Mouse (Mus musculus) erythroblast, adult 5-6 weeks (primary cell): Measurements from ENCODE around the gene B3gnt3. TPM values are rescaled to one million over a fixed set of nuclear protein-coding genes. Genes with fewer than 3 reads are reported as not detected.

ENCODE experiments used
- ATAC-seq: replicated peaks from 2 replicates; pipeline ENCODE4 v1.8.0; 2016; ENCODE audit warnings: moderate number of reproducible peaks, mild to moderate bottlenecking, moderate TSS enrichment, inconsistent platforms; ENCODE audit not compliant: poor library complexity, low FRiP score, severe bottlenecking
- total RNA-seq, 2 experiments: library from RNA; stranded (forward) in 1 of 2; stranded (reverse) in 1 of 2; fragments of 150-400 nt in 1 of 2; fragments of 200-764, 138-1000 nt in 1 of 2; gene quantifications; 2 replicates each; pipeline versions ENCODE4 v1.2.3 to v1.2.4; 2015 to 2017; ENCODE audit warnings: low replicate concordance in 2 of 2

The B3gnt3 gene
- total RNA-seq, 2 experiments from 2014 or later: 6.1 to 12.9 TPM

DNA sequence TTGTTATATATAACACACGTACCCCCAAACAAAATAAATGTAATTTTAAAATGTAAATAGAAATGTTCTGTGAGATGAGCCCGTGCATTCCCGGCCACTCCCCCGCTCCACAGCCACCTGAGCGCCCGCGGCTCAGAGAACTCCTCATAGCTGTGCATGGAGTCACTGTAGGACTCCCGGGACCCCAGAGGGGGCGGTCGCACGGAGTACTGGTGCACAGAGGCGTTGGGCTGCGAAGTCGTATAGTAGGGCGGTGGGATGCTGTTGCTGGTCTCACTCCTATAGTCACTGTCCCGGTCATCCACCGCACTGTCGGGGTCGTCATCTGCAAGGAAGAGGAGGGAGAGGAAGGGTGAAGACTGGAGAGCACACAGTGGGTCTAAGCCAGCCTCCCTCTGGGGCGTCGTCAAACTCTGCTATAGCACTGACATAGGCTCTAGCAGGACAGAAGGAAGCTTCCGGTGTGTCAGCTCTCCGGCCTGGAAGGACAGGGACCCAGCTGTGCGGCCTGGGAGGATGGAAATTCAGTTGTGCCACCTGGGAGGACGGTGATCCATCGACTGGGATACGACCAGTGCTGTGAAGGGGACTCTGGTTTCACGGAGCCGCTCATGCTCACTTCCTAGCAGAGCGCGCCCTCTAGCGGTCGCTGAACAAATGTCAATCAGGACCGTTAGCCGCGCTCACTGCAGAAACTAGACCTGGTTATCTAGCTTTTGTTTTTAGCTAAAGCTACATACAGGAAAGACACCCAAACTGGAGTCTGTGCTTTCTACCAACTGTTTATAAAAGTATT lies 41.1 kb downstream of the B3gnt3 start:
- peak; percentile 70 for ATAC-seq

DNA sequence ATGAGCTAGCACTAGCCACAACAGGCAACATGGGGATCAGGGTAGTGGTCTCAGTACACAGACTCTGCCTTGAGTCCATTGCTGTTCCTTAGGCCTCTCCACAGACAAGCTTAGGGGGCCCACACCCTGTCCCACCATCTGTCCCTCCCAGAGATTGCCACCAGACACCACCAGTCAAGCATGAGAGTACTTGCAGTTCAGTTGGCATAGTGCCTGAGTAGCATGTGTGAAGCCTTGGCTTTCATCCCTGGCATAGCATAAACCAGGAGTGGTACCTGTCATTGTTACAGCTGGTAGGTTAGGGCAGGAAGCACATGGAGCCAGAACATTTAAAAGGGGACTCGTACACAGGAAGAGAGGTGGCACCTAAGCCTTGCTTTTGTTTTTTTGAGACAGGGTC lies 41.8 kb downstream of the B3gnt3 start:
- no peak for ATAC-seq

DNA sequence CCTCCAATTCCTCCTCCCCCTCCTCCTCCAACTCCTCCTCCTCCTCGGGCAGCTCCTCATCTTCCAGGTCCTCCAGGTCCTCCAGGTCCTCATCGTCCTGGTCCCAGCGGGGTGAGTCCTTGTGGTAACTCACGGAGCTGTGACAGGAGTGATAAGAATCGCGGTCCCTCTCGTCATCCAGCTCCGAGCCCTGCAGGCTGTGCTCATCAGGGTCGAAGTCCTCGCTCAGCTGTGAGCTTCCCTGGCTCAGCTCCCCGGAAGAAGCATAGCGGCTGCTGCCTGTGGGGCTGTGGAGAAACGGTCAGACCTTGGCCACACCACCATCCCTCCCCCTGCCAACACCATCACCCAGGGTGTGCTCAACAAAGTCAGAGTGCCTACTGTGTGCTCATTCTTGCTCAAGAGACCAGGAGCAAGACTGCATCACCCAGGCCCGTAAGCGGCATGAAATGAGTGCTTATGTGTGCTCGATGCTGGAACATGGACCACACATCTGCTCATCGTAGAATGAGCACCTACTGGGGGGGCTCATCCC lies 43.0 kb downstream of the B3gnt3 start:
- no peak for ATAC-seq

DNA sequence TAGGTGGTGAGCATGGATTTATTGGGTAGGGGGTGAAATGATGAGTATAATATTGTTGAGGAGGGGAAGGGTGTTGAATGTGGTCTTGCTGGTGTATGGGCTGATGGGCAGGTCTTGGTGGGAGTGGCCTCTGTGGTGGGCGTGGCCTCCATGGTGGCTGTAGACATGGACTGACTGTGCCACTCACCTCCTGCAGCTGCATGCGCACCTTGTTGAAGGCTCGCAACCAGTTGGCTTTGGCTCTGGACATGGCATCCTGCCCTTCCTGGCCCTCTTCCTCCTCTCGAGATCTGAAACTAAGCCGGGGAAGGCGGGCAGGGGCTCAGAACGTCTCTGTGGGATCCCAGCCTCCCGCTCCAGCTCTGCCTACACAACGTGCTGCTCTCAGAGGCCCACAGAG lies 43.8 kb downstream of the B3gnt3 start:
- ATAC-seq: 0 out of 2 replicates have a peak, but pooled peaks have one; percentile 31

DNA sequence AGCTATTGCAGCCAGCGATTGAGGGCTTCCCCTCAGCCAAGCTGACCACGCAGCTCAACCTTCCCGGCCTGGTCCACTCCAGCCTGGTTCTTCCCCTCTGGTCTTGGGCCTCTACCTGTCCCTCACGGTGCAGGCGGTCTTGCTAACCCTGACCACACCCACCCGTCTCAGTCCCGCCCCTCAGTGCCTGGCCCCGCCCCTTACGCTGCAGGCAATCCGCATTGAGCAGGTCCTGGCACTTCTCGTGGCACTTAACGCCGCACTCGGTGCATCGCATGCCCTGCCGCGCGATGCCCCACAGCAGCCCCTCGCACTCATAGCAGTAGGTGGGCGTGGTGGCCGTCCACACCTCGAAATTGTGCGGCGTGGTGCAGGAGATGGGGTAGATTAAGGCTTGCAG lies 47.0 kb downstream of the B3gnt3 start:
- ATAC-seq: peak; percentile 33; the same call in 1 of the 2 replicates

DNA sequence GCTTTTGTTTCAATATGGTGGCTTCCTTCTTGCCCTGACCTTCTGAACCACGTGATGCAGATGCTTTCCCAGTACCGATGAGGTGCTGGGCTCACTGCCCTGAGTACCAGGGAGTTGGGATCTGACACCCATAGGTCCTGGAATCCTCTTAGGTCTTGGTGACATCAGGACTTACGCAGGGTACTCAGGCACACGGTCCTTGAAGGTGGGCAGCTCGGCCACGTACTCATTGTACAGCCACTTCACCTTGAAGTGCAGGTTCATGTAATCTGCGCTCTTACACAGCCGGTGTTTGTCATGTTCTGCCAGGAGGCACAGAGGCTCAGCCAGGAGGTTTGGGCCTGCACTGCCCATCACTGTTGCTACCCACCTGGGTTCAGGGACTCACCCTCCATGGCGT lies 56.1 kb downstream of the B3gnt3 start:
- no peak for ATAC-seq

Other genes starting within 250 kb of the B3gnt3 start
- 0.58 and 0.63 TPM in 2 replicates for gene Abhd8, start 238.1 kb downstream of the B3gnt3 start, total RNA-seq (2015; ENCODE audit: low replicate concordance)
- 2.2 and 3.5 TPM in 2 replicates for gene Abhd8, start 238.1 kb downstream of the B3gnt3 start, total RNA-seq (2017; ENCODE audit: low replicate concordance)
- gene Mrpl34, start 236.8 kb downstream of the B3gnt3 start, total RNA-seq (2015; ENCODE audit: low replicate concordance): 1.9 and 20.9 TPM in 2 replicates
- 6.0 and 12.1 TPM in 2 replicates for gene Mrpl34, start 236.8 kb downstream of the B3gnt3 start, total RNA-seq (2017; ENCODE audit: low replicate concordance)
- 7.7 and 15.0 TPM in 2 replicates for gene Dda1, start 232.6 kb downstream of the B3gnt3 start, total RNA-seq (2015; ENCODE audit: low replicate concordance)
- 5.7 and 7.9 TPM in 2 replicates for gene Dda1, start 232.6 kb downstream of the B3gnt3 start, total RNA-seq (2017; ENCODE audit: low replicate concordance)
- gene Ano8, start 215.8 kb downstream of the B3gnt3 start, total RNA-seq (2015; ENCODE audit: low replicate concordance): 0.21 TPM in 1 of 2 replicates, not detected in the other
- gene Ano8, start 215.8 kb downstream of the B3gnt3 start, total RNA-seq (2017; ENCODE audit: low replicate concordance): 0.14 TPM in 1 of 2 replicates, not detected in the other
- 0.58 and 3.1 TPM in 2 replicates for gene Gtpbp3, start 213.7 kb downstream of the B3gnt3 start, total RNA-seq (2015; ENCODE audit: low replicate concordance)
- gene Gtpbp3, start 213.7 kb downstream of the B3gnt3 start, total RNA-seq (2017; ENCODE audit: low replicate concordance): 1.7 and 3.9 TPM in 2 replicates
- gene Plvap, start 190.0 kb downstream of the B3gnt3 start, total RNA-seq (2015; ENCODE audit: low replicate concordance): 0.84 TPM in 1 of 2 replicates, not detected in the other
- gene Plvap, start 190.0 kb downstream of the B3gnt3 start, total RNA-seq (2017; ENCODE audit: low replicate concordance): 0.26 TPM in 1 of 2 replicates, not detected in the other
- gene Ccdc194, start 176.1 kb downstream of the B3gnt3 start, total RNA-seq (2015; ENCODE audit: low replicate concordance): not detected in 2 replicates
- gene Ccdc194, start 176.1 kb downstream of the B3gnt3 start, total RNA-seq (2017; ENCODE audit: low replicate concordance): not detected in 2 replicates
- 5.6 and 7.7 TPM in 2 replicates for gene Bst2, start 164.3 kb downstream of the B3gnt3 start, total RNA-seq (2015; ENCODE audit: low replicate concordance)
- gene Bst2, start 164.3 kb downstream of the B3gnt3 start, total RNA-seq (2017; ENCODE audit: low replicate concordance): 8.2 and 10.1 TPM in 2 replicates
- gene Mvb12a, start 158.9 kb downstream of the B3gnt3 start, total RNA-seq (2015; ENCODE audit: low replicate concordance): 11.3 and 18.6 TPM in 2 replicates
- gene Mvb12a, start 158.9 kb downstream of the B3gnt3 start, total RNA-seq (2017; ENCODE audit: low replicate concordance): 5.0 and 9.1 TPM in 2 replicates
- gene Tmem221, start 142.9 kb downstream of the B3gnt3 start, total RNA-seq (2015; ENCODE audit: low replicate concordance): not detected in 2 replicates
- gene Tmem221, start 142.9 kb downstream of the B3gnt3 start, total RNA-seq (2017; ENCODE audit: low replicate concordance): not detected in 2 replicates
- not detected in 2 replicates for gene Nxnl1, start 135.2 kb downstream of the B3gnt3 start, total RNA-seq (2015; ENCODE audit: low replicate concordance)
- gene Nxnl1, start 135.2 kb downstream of the B3gnt3 start, total RNA-seq (2017; ENCODE audit: low replicate concordance): not detected in 2 replicates
- gene Slc27a1, start 132.9 kb downstream of the B3gnt3 start, total RNA-seq (2015; ENCODE audit: low replicate concordance): 0.42 and 1.2 TPM in 2 replicates
- gene Slc27a1, start 132.9 kb downstream of the B3gnt3 start, total RNA-seq (2017; ENCODE audit: low replicate concordance): 0.51 TPM in 1 of 2 replicates, not detected in the other
- 24.0 and 27.4 TPM in 2 replicates for gene Pgls, start 109.6 kb downstream of the B3gnt3 start, total RNA-seq (2015; ENCODE audit: low replicate concordance)
- gene Pgls, start 109.6 kb downstream of the B3gnt3 start, total RNA-seq (2017; ENCODE audit: low replicate concordance): 13.5 and 23.2 TPM in 2 replicates
- not detected in 2 replicates for gene Fam129c, start 104.1 kb downstream of the B3gnt3 start, total RNA-seq (2015; ENCODE audit: low replicate concordance)
- not detected in 2 replicates for gene Fam129c, start 104.1 kb downstream of the B3gnt3 start, total RNA-seq (2017; ENCODE audit: low replicate concordance)
- gene Colgalt1, start 90.8 kb downstream of the B3gnt3 start, total RNA-seq (2015; ENCODE audit: low replicate concordance): 9.8 and 19.9 TPM in 2 replicates
- 9.6 and 10.8 TPM in 2 replicates for gene Colgalt1, start 90.8 kb downstream of the B3gnt3 start, total RNA-seq (2017; ENCODE audit: low replicate concordance)
- gene Unc13a, start 30.0 kb downstream of the B3gnt3 start, total RNA-seq (2015; ENCODE audit: low replicate concordance): not detected in 2 replicates
- 0.17 and 2.4 TPM in 2 replicates for gene Unc13a, start 30.0 kb downstream of the B3gnt3 start, total RNA-seq (2017; ENCODE audit: low replicate concordance)
- 1.2 and 1.9 TPM in 2 replicates for gene Jak3, start 25.5 kb downstream of the B3gnt3 start, total RNA-seq (2015; ENCODE audit: low replicate concordance)
- gene Jak3, start 25.5 kb downstream of the B3gnt3 start, total RNA-seq (2017; ENCODE audit: low replicate concordance): 0.43 and 1.4 TPM in 2 replicates
- gene Insl3, start 12.6 kb downstream of the B3gnt3 start, total RNA-seq (2015; ENCODE audit: low replicate concordance): 8.5 TPM in 1 of 2 replicates, not detected in the other
- not detected in 2 replicates for gene Insl3, start 12.6 kb downstream of the B3gnt3 start, total RNA-seq (2017; ENCODE audit: low replicate concordance)
- 20.2 and 26.5 TPM in 2 replicates for gene Fcho1, start 23.9 kb upstream of the B3gnt3 start, total RNA-seq (2015; ENCODE audit: low replicate concordance)
- 44.8 and 52.8 TPM in 2 replicates for gene Fcho1, start 23.9 kb upstream of the B3gnt3 start, total RNA-seq (2017; ENCODE audit: low replicate concordance)
- 1.3 and 2.9 TPM in 2 replicates for gene Zfp709, start 180.2 kb upstream of the B3gnt3 start, total RNA-seq (2015; ENCODE audit: low replicate concordance)
- gene Zfp709, start 180.2 kb upstream of the B3gnt3 start, total RNA-seq (2017; ENCODE audit: low replicate concordance): 1.3 and 2.5 TPM in 2 replicates
- gene Zfp882, start 206.8 kb upstream of the B3gnt3 start, total RNA-seq (2015; ENCODE audit: low replicate concordance): 2.1 TPM in 1 of 2 replicates, not detected in the other
- gene Zfp882, start 206.8 kb upstream of the B3gnt3 start, total RNA-seq (2017; ENCODE audit: low replicate concordance): 2.0 and 3.3 TPM in 2 replicates
- gene Zfp617, start 206.8 kb upstream of the B3gnt3 start, total RNA-seq (2015; ENCODE audit: low replicate concordance): 9.2 and 10.4 TPM in 2 replicates
- gene Zfp617, start 206.8 kb upstream of the B3gnt3 start, total RNA-seq (2017; ENCODE audit: low replicate concordance): 5.5 and 6.8 TPM in 2 replicates
- gene Zfp961, start 249.2 kb upstream of the B3gnt3 start, total RNA-seq (2015; ENCODE audit: low replicate concordance): 11.7 and 15.8 TPM in 2 replicates
- 8.6 and 9.1 TPM in 2 replicates for gene Zfp961, start 249.2 kb upstream of the B3gnt3 start, total RNA-seq (2017; ENCODE audit: low replicate concordance)